Mouse (Mus musculus) CH12.LX (cell line): Measurements from ENCODE around the gene Fgfr2. TPM values are rescaled to one million over a fixed set of nuclear protein-coding genes. Genes with fewer than 3 reads are reported as not detected.

Experiments used
- DNase-seq: peaks from one replicate; pipeline ENCODE4 v3.0.0-alpha.2; 2013; ENCODE audit errors: extremely low read depth
- H3K27ac ChIP-seq: 2 replicates; pipeline ENCODE4 v1.5.1; 2012; ENCODE audit warnings: low read depth, mild to moderate bottlenecking, control low read depth, moderate library complexity; ENCODE audit not compliant: insufficient read depth
- H3K27me3 ChIP-seq: replicated peaks from 2 replicates; pipeline ENCODE3; 2012; ENCODE audit warnings: inconsistent platforms
- H3K36me3 ChIP-seq, 2 experiments: replicated peaks in 1 of 2; 2 replicates each; pipeline versions ENCODE3 to v1.6.1; 2012; ENCODE audit warnings: inconsistent platforms in 1 of 2, low read length in 1 of 2, mild to moderate bottlenecking in 1 of 2, mixed read lengths in 1 of 2, moderate library complexity in 1 of 2; ENCODE audit not compliant: control insufficient read depth in 1 of 2, insufficient read depth in 1 of 2
- H3K4me1 ChIP-seq, 2 experiments: 2 replicates each; pipeline ENCODE4 v1.6.1; 2012; ENCODE audit warnings: inconsistent platforms in 1 of 2, moderate library complexity in 1 of 2; ENCODE audit not compliant: insufficient read depth in 2 of 2, control insufficient read depth in 1 of 2
- H3K4me2 ChIP-seq: 2 replicates; pipeline ENCODE4 v1.6.1; 2012; ENCODE audit warnings: low read depth, mild to moderate bottlenecking, control low read depth; ENCODE audit not compliant: poor library complexity, insufficient read depth, severe bottlenecking
- H3K4me3 ChIP-seq, 3 experiments: fragments of 150-350 bp in 1 of 3; sonication (generic) in 1 of 3; replicated peaks in 1 of 3; 2 replicates each; pipeline versions ENCODE3 to v1.5.1; 2011 to 2012; ENCODE audit warnings: low read depth in 2 of 3, low read length in 2 of 3, mild to moderate bottlenecking in 2 of 3, moderate library complexity in 2 of 3, control low read depth in 1 of 3, improper control_type of control experiment in 1 of 3, inconsistent platforms in 1 of 3, mixed read lengths in 1 of 3; ENCODE audit not compliant: poor library complexity in 1 of 3
- H3K79me2 ChIP-seq: replicated peaks from 2 replicates; pipeline ENCODE4 v1.6.1; 2012; ENCODE audit warnings: mild to moderate bottlenecking, moderate library complexity; ENCODE audit not compliant: control insufficient read depth, poor library complexity, insufficient read depth, severe bottlenecking; ENCODE audit errors: extremely low read depth
- H3K9ac ChIP-seq: 2 replicates; pipeline ENCODE4 v1.6.1; 2012; ENCODE audit warnings: low read depth, mild to moderate bottlenecking, control low read depth, moderate library complexity; ENCODE audit not compliant: insufficient read depth
- H3K9me3 ChIP-seq: replicated peaks from 2 replicates; pipeline ENCODE3; 2012; ENCODE audit warnings: low read length, inconsistent platforms, mixed read lengths
- CHD2 ChIP-seq: IDR thresholded peaks from 2 replicates; pipeline ENCODE4 v1.6.1; 2011; ENCODE audit warnings: low read length, improper control_type of control experiment
- E2F4 ChIP-seq: IDR thresholded peaks from 2 replicates; pipeline ENCODE4 v1.6.1; 2011; ENCODE audit warnings: low read depth, low read length, improper control_type of control experiment; ENCODE audit not compliant: insufficient replicate concordance
- EP300 ChIP-seq: IDR thresholded peaks from 2 replicates; pipeline ENCODE4 v1.6.1; 2011; ENCODE audit warnings: low read length, improper control_type of control experiment
- GABPA ChIP-seq: IDR thresholded peaks from 2 replicates; pipeline ENCODE4 v1.6.1; 2012; ENCODE audit warnings: low read depth, low read length, improper control_type of control experiment, inconsistent platforms; ENCODE audit not compliant: insufficient replicate concordance
- HCFC1 ChIP-seq: IDR thresholded peaks from 2 replicates; pipeline ENCODE4 v1.6.1; 2012; ENCODE audit warnings: low read depth, mild to moderate bottlenecking, inconsistent platforms, low read length, improper control_type of control experiment
- IRF4 ChIP-seq: IDR thresholded peaks from 2 replicates; pipeline ENCODE4 v1.6.1; 2014; ENCODE audit warnings: low read depth, mild to moderate bottlenecking, inconsistent platforms, low read length, improper control_type of control experiment
- JUN ChIP-seq: IDR thresholded peaks from 2 replicates; pipeline ENCODE4 v1.6.1; 2011; ENCODE audit warnings: low read depth, mild to moderate bottlenecking, low read length, improper control_type of control experiment, moderate library complexity; ENCODE audit not compliant: insufficient read depth
- JUND ChIP-seq: conservative IDR thresholded peaks from 2 replicates; pipeline ENCODE4 v1.6.1; 2011; ENCODE audit warnings: low read depth, low read length, improper control_type of control experiment
- KAT2A ChIP-seq: IDR thresholded peaks from 2 replicates; pipeline ENCODE4 v1.6.1; 2012; ENCODE audit warnings: low read length, improper control_type of control experiment, inconsistent platforms; ENCODE audit not compliant: insufficient replicate concordance
- MAFK ChIP-seq: IDR thresholded peaks from 2 replicates; pipeline ENCODE4 v1.6.1; 2011; ENCODE audit warnings: low read length, improper control_type of control experiment; ENCODE audit not compliant: insufficient replicate concordance
- MEF2A ChIP-seq: IDR thresholded peaks from 2 replicates; pipeline ENCODE4 v1.6.1; 2014; ENCODE audit warnings: low read depth, mild to moderate bottlenecking, inconsistent platforms, low read length, improper control_type of control experiment, borderline replicate concordance
- MYC ChIP-seq: IDR thresholded peaks from 2 replicates; pipeline ENCODE4 v1.6.1; 2011; ENCODE audit warnings: low read depth, mild to moderate bottlenecking, improper control_type of control experiment, low read length
- RCOR1 ChIP-seq: conservative IDR thresholded peaks from 2 replicates; pipeline ENCODE4 v1.6.1; 2012; ENCODE audit warnings: low read depth, mild to moderate bottlenecking, inconsistent platforms, low read length, improper control_type of control experiment
- SIN3A ChIP-seq: IDR thresholded peaks from 2 replicates; pipeline ENCODE4 v1.6.1; 2012; ENCODE audit warnings: low read length, improper control_type of control experiment, inconsistent platforms
- TCF12 ChIP-seq: IDR thresholded peaks from 2 replicates; pipeline ENCODE4 v1.6.1; 2014; ENCODE audit warnings: low read depth, mild to moderate bottlenecking, inconsistent platforms, low read length, improper control_type of control experiment
- USF2 ChIP-seq: conservative IDR thresholded peaks from 2 replicates; pipeline ENCODE4 v1.6.1; 2011; ENCODE audit warnings: low read depth, low read length, improper control_type of control experiment
- dilution Hi-C: fragments of 300-500 bp; cut with MboI; formaldehyde crosslinking; loops from 2 replicates; pipeline ENCODE4 v1.14.3; 2020; ENCODE audit warnings: low sequenced_read_pairs; ENCODE audit not compliant: extremely low pct_unique_long_range_greater_than_20kb, extremely low pct_ligation_motif_present
- in situ Hi-C: fragments of 300-500 bp; cut with MboI; formaldehyde crosslinking; loops from 3 replicates; pipeline ENCODE4 v1.14.3; 2019; ENCODE audit warnings: low sequenced_read_pairs, low pct_ligation_motif_present, low pct_unique_long_range_greater_than_20kb, mixed read lengths
- polyA plus RNA-seq: library from polyadenylated mRNA; unstranded; fragments of >175 nt; gene quantifications from 2 replicates; pipeline ENCODE4 v1.2.1, GENCODE M21; 2012; ENCODE audit warnings: low read depth; ENCODE audit not compliant: insufficient read length
- total RNA-seq, 2 experiments: library from RNA; depleted of rRNA; stranded (reverse); fragments of 300-350 nt in 1 of 2; fragments of >200 nt in 1 of 2; gene quantifications; 2 replicates each; pipeline ENCODE4 v1.2.3; 2012 to 2014

Gene Fgfr2
- total and polyA plus RNA-seq, 3 experiments, result not detected

- no peak for DNase-seq
- TF ChIP-seq JUN (no peak), USF2 (no peak), IRF4 (no peak), RCOR1 (no peak), JUND (no peak), CHD2 (no peak)
- no peaks in the 10 kb centered on the region for H3K9me3 ChIP-seq
- H3K79me2 ChIP-seq, result no peaks in the 10 kb centered on the region
- no peaks in the 10 kb centered on the region for H3K4me1 ChIP-seq
- H3K27me3 ChIP-seq, result peaks cover 94% of the 10 kb centered on the region
- H3K4me3 ChIP-seq, result no peak overlapping the region
- H3K36me3 ChIP-seq, result no peaks in the 10 kb centered on the region
- H3K4me2 ChIP-seq, result no peak overlapping the region
- in situ Hi-C loops (loop anchor here (10.0 to 25.0 kb wide), 3 partner anchors 47 to 654 kb away; no protein-coding TSS in a partner anchor), dilution Hi-C loops (no loop called here)
- H3K27ac ChIP-seq, result no peak overlapping the region
- no peak overlapping the region for H3K9ac ChIP-seq
Observed at GRCm38 (mm10) chr7:132541566-132541965, 581.6 kb downstream of the Fgfr2 start.

GRCm38 (mm10) chr7:132540597-132540996, 582.6 kb downstream of the Fgfr2 start:
- Histone ChIP-seq H3K27me3 (peaks cover 90% of the 10 kb centered on the region), H3K4me1 (peaks cover 0 to 1% of the 10 kb centered on the region in 2 experiments; a peak in 1 of 4 replicates)
- dilution Hi-C loops, result no loop called here

GRCm38 (mm10) chr7:132529206-132529605, 593.9 kb downstream of the Fgfr2 start:
- no peaks in the 10 kb centered on the region for H3K79me2 ChIP-seq
- no peak overlapping the region for H3K27ac ChIP-seq
- no peak overlapping the region for H3K4me2 ChIP-seq
- no peak overlapping the region for H3K4me3 ChIP-seq
- TF ChIP-seq EP300 (no peak), MEF2A (no peak), TCF12 (no peak), HCFC1 (no peak), E2F4 (no peak), SIN3A (no peak), USF2 (no peak)
- H3K36me3 ChIP-seq, result no peaks in the 10 kb centered on the region
- DNase-seq, result no peak
- H3K27me3 ChIP-seq, result peaks cover 82% of the 10 kb centered on the region
- dilution Hi-C loops, result no loop called here
- in situ Hi-C loops, result loop anchor here (25.0 kb wide), 1 partner anchor 642 kb away; no protein-coding TSS in a partner anchor
- H3K4me1 ChIP-seq, result no peaks in the 10 kb centered on the region
- H3K9ac ChIP-seq, result no peak overlapping the region
- H3K9me3 ChIP-seq, result no peaks in the 10 kb centered on the region

More at GRCm38 (mm10) chr7:132540597-132540996, 582.6 kb downstream of the Fgfr2 start:
- H3K9me3 ChIP-seq, result no peaks in the 10 kb centered on the region
- no peaks in the 10 kb centered on the region for H3K36me3 ChIP-seq
- H3K79me2 ChIP-seq, result no peaks in the 10 kb centered on the region
- no peak overlapping the region for H3K4me2 ChIP-seq
- TF ChIP-seq KAT2A (no peak), MAFK (peak; percentile 54; the same call in 1 of the 2 replicates), MYC (no peak), RCOR1 (no peak), GABPA (no peak)
- no peak overlapping the region for H3K9ac ChIP-seq
- no peak overlapping the region for H3K27ac ChIP-seq
- in situ Hi-C loops, result loop anchor here (10.0 to 25.0 kb wide), 3 partner anchors 46 to 653 kb away; no protein-coding TSS in a partner anchor
- H3K4me3 ChIP-seq, result no peak overlapping the region
- DNase-seq, result no peak
